Mouse (Mus musculus) thymus, postnatal 25 days (tissue): ENCODE results near the gene Map4k4.
A peak's percentile ranks its signal among the peaks of the same experiment; 100 is the strongest.

Experiments used
- DNase-seq: peaks from one replicate; pipeline ENCODE4 v3.0.0; 2022

Map4k4 gene

GRCm38 (mm10) chr1:39900181-39901005 is at the start of gene Map4k4:
TSS of gene Map4k4 (plus strand) at chr1:39900913.
- peak; percentile 75 for DNase-seq

DNA sequence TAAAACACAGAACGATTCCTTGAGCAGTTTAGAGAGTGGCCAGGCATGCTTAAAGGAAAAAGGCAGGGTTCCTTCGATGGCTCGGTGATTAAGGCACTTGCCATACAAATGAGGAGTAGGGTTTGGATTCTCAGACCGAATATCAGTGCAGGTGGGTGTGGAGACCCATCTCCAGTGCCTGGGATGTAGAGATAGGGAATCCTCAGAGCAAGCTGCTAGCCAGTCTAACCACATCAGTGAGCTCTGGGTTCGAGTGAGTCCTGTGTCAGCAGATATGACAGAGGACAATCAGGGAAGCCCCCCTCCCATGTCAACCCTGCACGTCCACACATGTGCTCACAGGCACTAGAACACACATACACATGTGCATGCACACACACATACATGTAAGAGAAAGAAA is 44.8 kb upstream of the Map4k4 start:
- no peak for DNase-seq

GRCm38 (mm10) chr1:39856795-39857447 is 43.8 kb upstream of the Map4k4 start:
- no peak for DNase-seq

GRCm38 (mm10) chr1:39857448-39857820 is 43.3 kb upstream of the Map4k4 start:
- no peak for DNase-seq

DNA sequence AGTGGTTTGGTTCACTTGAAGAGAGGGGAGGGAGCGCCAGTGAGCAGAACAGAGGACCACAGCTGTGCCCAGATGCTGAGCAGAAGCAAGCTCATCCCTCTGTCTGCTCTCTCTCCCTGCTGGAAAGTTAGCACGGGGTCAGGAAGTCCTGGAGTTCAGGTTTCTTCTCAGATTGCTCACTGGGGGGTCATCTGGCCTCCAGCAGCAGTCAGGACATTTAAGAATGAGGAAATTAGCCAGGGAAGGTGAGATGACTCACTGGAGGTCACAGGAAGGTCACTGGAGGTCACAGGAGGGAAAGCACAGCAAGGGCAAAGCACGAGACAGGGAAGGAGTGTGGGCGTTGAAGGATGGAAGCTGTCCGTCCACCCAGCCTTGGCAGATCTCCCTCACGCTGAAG is 41.5 kb upstream of the Map4k4 start:
- DNase-seq = no peak

DNA sequence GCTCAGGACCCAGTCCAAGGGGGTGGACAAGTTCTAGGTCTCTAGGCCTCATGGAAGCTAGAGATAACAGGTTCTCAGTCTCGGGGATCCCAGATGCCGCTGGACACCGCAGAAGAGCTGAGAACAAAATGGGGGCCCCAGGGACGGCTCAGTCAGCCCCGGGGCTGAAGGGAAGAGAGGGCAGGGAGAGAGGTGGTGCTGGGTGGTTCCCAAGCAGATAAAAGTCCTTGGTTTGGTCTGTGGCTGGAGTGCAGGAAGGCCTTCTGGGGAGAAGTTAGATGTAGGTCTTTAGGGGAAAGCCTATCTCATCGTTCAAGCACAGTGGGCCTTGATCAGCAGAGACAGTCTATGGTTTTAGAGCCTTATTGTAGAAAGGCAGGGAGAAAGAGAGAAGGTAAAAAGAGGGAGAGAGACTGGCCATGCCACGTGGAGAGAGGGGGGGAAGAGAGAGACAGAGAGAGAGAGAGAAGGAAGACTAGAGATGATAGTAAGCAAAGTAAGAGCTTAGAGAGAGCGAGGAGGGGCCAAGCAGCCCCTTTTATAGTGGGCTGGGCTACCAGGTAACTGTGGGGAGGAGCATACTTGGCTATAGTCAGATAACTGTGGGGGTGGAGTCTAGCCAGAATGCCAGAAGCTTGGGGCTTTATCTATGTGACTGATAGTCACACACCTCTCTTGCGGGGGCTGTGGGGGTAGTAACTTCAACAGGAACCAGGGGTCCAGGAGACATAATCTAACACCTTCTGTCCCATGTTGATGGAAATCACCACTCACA is 34.2 kb upstream of the Map4k4 start:
- DNase-seq = no peak

GRCm38 (mm10) chr1:39867142-39867525 is 33.6 kb upstream of the Map4k4 start:
- no peak for DNase-seq

GRCm38 (mm10) chr1:39867966-39868593 is 32.6 kb upstream of the Map4k4 start:
- DNase-seq = no peak

DNA sequence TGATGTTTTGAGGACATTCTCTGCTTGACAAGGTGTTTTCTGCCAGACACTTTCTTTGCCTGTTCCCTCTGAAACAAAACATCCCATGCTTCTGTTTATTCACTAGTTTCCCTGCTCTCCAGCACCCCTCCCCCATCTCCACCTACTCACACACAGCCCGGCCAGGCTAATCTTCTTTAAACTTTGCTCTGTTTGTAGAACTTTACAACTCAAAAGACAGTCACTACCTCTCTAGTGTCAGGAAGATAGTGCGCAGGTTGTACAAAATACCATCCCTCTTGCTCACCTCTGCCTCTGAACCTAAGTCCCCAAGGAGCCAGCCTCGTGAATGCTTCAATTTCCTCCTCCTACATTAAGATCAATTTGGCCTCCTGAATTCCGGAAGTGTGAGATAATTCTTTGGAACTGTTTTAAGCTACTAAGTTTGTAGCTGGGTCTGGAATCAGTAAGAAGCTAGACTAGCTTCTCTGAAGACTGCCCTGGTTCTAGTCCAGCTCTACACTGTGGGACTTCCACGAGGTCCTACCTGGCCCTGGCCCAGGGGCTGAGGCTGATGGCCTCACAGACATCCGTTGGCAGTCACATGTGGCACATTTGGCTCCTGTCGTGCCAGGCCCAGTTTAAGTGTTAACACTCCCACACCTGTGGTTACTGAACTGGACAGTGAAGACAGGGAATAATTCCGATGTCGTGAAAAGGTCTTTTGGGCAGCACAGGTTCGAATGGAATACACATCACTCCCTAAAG is 31.7 kb upstream of the Map4k4 start:
- DNase-seq = no peak

GRCm38 (mm10) chr1:39869721-39870201 is 31.0 kb upstream of the Map4k4 start:
- DNase-seq = no peak

- no peak for DNase-seq
Measured at GRCm38 (mm10) chr1:39877981-39878380, 22.7 kb upstream of the Map4k4 start.

DNA sequence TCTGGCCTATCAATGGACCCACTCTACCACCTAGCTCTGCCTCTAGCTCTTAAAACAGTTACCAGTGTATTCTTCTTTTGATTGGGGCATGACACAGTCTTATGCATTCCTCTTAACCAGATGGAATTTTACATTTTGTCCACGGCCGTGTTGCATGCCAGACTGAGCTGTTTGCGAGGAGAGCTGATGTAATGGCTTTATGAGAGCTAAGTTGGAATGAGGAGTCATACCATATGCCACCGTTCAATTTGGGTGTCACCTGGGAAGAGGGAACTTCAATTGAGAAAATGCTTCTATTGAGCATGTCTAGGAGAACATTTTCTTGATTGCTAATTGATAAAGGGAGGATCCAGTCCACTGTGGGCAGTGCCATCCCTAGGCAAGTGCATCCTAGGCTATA is 18.2 kb upstream of the Map4k4 start:
- DNase-seq = no peak

DNA sequence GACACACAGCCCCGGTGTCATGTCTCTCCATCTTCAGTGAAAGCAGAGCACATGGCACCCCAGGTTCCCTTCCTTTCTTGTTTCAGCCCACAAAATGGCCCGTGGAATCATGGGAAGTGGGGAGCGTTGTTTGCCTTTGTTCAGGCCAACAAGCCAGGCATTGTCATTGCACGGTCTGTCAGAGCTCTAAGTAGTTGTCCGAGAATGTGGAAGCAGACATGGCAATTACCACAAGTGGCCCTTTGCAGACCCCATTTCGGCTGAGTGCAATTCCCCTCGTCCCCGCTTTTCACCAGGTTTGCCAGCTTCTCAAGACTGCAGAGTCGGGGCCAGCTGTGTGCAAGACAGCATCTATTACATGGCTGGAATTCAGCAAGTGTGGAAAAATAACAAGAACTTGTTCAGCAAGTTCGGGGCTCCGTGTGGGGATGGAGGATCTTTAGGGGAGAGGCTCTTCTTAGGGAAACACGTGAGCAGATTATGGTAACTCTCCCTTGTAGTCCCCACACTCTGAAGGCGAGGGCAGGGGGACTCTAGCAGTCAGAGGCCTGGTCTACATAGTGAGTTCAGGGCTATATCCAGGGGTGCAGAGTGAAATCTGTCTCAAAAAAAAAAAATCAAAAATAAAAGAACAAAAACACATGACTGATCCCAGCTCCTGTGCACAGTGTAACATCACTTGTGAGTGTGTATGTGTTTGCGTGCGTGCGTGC is 15.8 kb upstream of the Map4k4 start:
- DNase-seq = no peak

GRCm38 (mm10) chr1:39887997-39888396 is 12.7 kb upstream of the Map4k4 start:
- DNase-seq = no peak

GRCm38 (mm10) chr1:39889429-39889828 is 11.3 kb upstream of the Map4k4 start:
- no peak for DNase-seq

GRCm38 (mm10) chr1:39889973-39890372 is 10.7 kb upstream of the Map4k4 start:
- DNase-seq = no peak

DNA sequence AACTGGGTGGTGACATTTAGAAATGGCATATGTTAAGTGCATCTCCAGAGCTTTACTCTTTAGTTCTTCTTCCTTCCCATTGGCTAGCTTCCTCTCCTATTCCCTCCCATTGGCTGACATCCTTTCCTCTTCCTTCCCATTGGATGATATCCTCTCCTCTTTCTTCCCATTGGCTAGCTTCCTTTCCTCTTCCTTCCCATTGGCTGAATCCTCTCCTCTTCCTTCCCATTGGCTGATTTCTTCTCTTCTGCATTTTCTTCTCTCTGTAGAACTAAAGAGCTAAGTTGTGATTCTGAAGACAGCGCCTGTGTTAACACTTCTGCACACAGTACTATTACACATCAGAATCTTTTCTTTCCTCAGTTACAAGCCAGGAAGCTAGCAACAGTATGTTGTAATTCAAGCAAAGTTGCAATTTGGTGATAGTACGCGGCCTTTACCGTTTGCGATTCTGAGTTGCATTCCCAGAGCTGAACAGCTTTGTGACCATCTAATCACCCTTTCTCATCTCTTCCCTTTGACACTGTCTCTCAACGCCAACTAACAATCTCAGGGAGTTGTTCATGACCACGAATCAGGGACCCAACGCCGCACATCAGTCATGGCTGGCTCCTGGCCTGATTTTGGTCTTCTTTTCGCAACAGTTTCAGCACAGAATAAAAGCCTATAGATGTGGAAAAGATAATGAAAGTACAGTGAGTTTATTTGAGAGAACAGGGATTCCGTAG is 7.4 kb upstream of the Map4k4 start:
- no peak for DNase-seq

GRCm38 (mm10) chr1:39895097-39895496 is 5.6 kb upstream of the Map4k4 start:
- no peak for DNase-seq

- DNase-seq = peak; percentile 42
Measured at GRCm38 (mm10) chr1:39895506-39895905, 5.2 kb upstream of the Map4k4 start.

DNA sequence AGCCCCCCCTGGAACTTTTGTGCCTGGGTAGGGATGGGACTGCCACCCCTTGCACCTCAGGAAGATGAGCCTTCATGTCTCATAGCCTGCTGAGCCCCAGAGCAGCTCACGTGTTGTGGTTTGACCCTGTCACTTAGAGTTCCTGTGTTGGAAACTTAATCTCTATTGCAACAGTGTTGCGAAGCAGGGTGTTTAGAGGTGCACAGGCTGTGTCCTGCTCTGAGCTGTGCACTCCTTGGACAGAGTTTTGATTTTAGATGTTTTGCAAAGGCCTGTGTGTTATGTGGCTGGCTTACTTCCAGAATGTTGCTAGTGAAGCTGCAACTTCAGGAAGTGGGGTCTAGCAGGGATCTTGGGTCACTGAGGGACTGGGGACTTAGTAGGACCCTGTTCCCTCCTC is 4.1 kb upstream of the Map4k4 start:
- DNase-seq = peak; percentile 58

DNA sequence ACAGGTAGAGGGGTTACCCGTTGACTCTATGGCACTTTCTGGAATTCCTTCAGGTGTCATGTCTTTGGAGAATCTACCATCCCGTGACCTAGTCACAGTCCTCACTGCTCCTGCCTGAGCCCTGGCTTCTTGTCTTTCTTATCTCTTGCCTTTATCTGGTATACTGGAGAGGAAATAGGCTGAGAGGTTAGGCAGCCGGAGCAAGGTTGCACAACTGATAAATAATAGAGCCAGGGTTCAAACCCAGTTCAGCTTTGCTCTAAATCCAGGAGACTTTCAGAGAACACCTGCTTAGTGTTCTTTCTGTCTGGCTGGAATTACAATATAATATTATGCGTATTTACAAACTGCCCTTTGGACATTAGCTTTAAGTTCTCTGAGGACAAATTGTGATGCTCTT is 2.0 kb upstream of the Map4k4 start:
- DNase-seq = no peak
